1 mouse cellular context compared by ENCODE assay signal in genomic region chr2:140170127-140170802, GRCm38 (mm10).
TF ChIP-seq lines count a peak whose summit lies in the region.

Esf1 (minus strand) TSS chr2:140170564.
Ndufaf5 (plus strand) TSS chr2:140170649.

TF ChIP-seq in CH12.LX, 34 proteins besides CTCF, POLR2A, EP300 and RAD21 (continued from another document):
- peak; percentile 93 for TF ChIP-seq MXI1 (IDR thresholded peaks at IDR 0.05; ENCODE audit: low read depth, low read length)
- no peak for TF ChIP-seq ZC3H11A (IDR thresholded peaks at IDR 0.05; ENCODE audit: low read depth, low read length)
- peak; percentile 56; the same call in 1 of the 2 replicates for TF ChIP-seq MEF2A (IDR thresholded peaks at IDR 0.05; ENCODE audit: borderline replicate concordance, low read depth, low read length)
- TF ChIP-seq KAT2A (IDR thresholded peaks at IDR 0.05; ENCODE audit: insufficient replicate concordance, low read length), result peak; percentile 84; the same call in 1 of the 2 replicates
- no peak for TF ChIP-seq USF1 (IDR thresholded peaks at IDR 0.05; ENCODE audit: low read depth, low read length)
- peak; percentile 90 for TF ChIP-seq ELF1 (IDR thresholded peaks at IDR 0.05; ENCODE audit: low read depth, low read length)
- TF ChIP-seq UBTF (IDR thresholded peaks at IDR 0.05; ENCODE audit: low read depth, low read length), result no peak
- peak; percentile 62; the same call in 1 of the 2 replicates for TF ChIP-seq IRF4 (IDR thresholded peaks at IDR 0.05; ENCODE audit: low read depth, low read length)
- peak; percentile 92 for TF ChIP-seq SIN3A (IDR thresholded peaks at IDR 0.05; ENCODE audit: low read length)
- TF ChIP-seq ZMIZ1 (IDR thresholded peaks at IDR 0.05; ENCODE audit: low read depth, low read length), result no peak
- TF ChIP-seq MAZ (IDR thresholded peaks at IDR 0.05; ENCODE audit: low read depth, low read length), result no peak
- TF ChIP-seq JUND (conservative IDR thresholded peaks at IDR 0.05; ENCODE audit: low read depth, low read length), result no peak
- peak; percentile 74 for TF ChIP-seq NELFE (IDR thresholded peaks at IDR 0.05; ENCODE audit: low read depth, low read length)
- TF ChIP-seq PAX5 (IDR thresholded peaks at IDR 0.05; ENCODE audit: low read length), result no peak
- no peak for TF ChIP-seq RCOR1 (conservative IDR thresholded peaks at IDR 0.05; ENCODE audit: low read depth, low read length)
- TF ChIP-seq ETS1 (conservative IDR thresholded peaks at IDR 0.05; ENCODE audit: low read depth, low read length), result no peak
- TF ChIP-seq USF2 (conservative IDR thresholded peaks at IDR 0.05; ENCODE audit: low read depth, low read length), result no peak
